Mouse (Mus musculus): ENCODE data around the gene Gm6592. TPM values are rescaled to one million over a fixed set of nuclear protein-coding genes. Genes with fewer than 3 reads are reported as not detected.

The Gm6592 gene
- polyA plus RNA-seq, 1 experiment from 2014 or later, result not detected

- Histone ChIP-seq H3K4me2 (ENCODE audit: low read depth, low read length) (peak overlapping the region; percentile 84), H3K4me1 (ENCODE audit: control insufficient read depth, insufficient read depth, low read length) (no peaks in the 10 kb centered on the region), H3K9me3 (replicated peaks; ENCODE audit: control insufficient read depth, low read length) (no peaks in the 10 kb centered on the region), H3K4me3 (ENCODE audit: low read length) (peak overlapping the region; percentile 57), H3K36me3 (ENCODE audit: control insufficient read depth, insufficient read depth) (no peaks in the 10 kb centered on the region), H3K27ac (ENCODE audit: low read length) (peak overlapping the region; percentile 63), H3K27me3 (ENCODE audit: control insufficient read depth, insufficient read depth, low read length) (no peaks in the 10 kb centered on the region), H3K9ac (ENCODE audit: low read length) (peak overlapping the region; percentile 75)
- ATAC-seq (replicated peaks; ENCODE audit: extremely low read depth, insufficient read depth, low FRiP score), result peak; percentile 66
- WGBS, result 8% methylated on average over 29 of the region's 42 CpGs
Observed at GRCm38 (mm10) chrX:8893182-8893651, 49.4 kb downstream of the Gm6592 start.

Other genes starting within 250 kb of the Gm6592 start
- gene Ssxb8, start 153.2 kb upstream of the Gm6592 start, polyA plus RNA-seq (2015; fragmentation: Nextera tagmentation; extraction: Ambion mirVana), result not detected in 2 replicates
- not detected in 2 replicates for gene Ssx9, start 95.6 kb upstream of the Gm6592 start, polyA plus RNA-seq (2015; fragmentation: Nextera tagmentation; extraction: Ambion mirVana)
- not detected in 2 replicates for gene Ssxb5, start 40.3 kb upstream of the Gm6592 start, polyA plus RNA-seq (2015; fragmentation: Nextera tagmentation; extraction: Ambion mirVana)
- gene Gm5751, start 30.3 kb downstream of the Gm6592 start, polyA plus RNA-seq (2015; fragmentation: Nextera tagmentation; extraction: Ambion mirVana), result not detected in 2 replicates
- gene B630019K06Rik, start 48.4 kb downstream of the Gm6592 start, polyA plus RNA-seq (2015; fragmentation: Nextera tagmentation; extraction: Ambion mirVana), result 1.0 and 1.4 TPM in 2 replicates
- not detected in 2 replicates for gene Fthl17b, start 119.0 kb downstream of the Gm6592 start, polyA plus RNA-seq (2015; fragmentation: Nextera tagmentation; extraction: Ambion mirVana)
- gene Fthl17c, start 132.6 kb downstream of the Gm6592 start, polyA plus RNA-seq (2015; fragmentation: Nextera tagmentation; extraction: Ambion mirVana), result not detected in 2 replicates
- gene Fthl17d, start 142.8 kb downstream of the Gm6592 start, polyA plus RNA-seq (2015; fragmentation: Nextera tagmentation; extraction: Ambion mirVana), result not detected in 2 replicates
- not detected in 2 replicates for gene Fthl17e, start 189.5 kb downstream of the Gm6592 start, polyA plus RNA-seq (2015; fragmentation: Nextera tagmentation; extraction: Ambion mirVana)
- gene Fthl17f, start 219.0 kb downstream of the Gm6592 start, polyA plus RNA-seq (2015; fragmentation: Nextera tagmentation; extraction: Ambion mirVana), result not detected in 2 replicates